Mouse (Mus musculus) cerebellum, adult 8-10 months (tissue): Measurements from ENCODE around the gene Calm3.

Source experiments
- DNase-seq: peaks from one replicate; pipeline ENCODE4 v3.0.0; 2022

Calm3 gene

GRCm38 (mm10) chr7:16914453-16915343 is 9.2 kb downstream of the Calm3 start:
- DNase-seq: no peak

DNA sequence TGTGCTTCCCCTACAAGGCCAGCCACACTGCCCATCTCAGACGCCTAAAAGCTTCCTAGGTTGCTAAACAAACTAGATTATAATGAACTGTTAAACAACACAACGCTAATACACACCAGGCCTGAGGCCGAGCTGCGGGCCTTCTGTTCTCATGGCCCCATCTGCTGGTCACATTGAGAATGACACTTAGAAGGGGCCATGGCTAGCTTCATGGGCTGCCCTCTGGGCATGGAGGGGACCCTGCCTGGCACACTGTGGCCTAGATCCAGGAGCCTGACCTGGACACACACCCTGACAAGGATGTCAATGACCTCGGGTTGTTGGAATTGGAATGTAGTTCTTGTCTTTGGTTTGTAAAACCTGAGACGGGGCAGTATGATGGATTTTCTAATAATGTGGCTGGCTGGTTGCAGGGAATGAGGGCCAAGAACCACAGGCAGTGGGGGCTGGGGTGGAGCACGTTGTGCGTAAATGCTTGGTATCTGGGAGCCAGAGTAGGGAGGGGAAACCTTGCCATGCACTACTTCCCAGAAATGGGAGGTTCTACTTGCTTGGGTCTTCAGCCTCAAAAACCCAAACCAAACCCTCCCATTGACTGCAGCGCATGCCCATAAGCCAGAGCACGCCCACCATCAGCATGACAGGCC is 10.0 kb downstream of the Calm3 start:
- DNase-seq: peak; percentile 80

GRCm38 (mm10) chr7:16912360-16912759 is 11.6 kb downstream of the Calm3 start:
- no peak for DNase-seq

- DNase-seq: no peak
Measured at GRCm38 (mm10) chr7:16911904-16912303, 12.0 kb downstream of the Calm3 start.

- DNase-seq: no peak
Measured at GRCm38 (mm10) chr7:16909909-16910308, 14.0 kb downstream of the Calm3 start.

DNA sequence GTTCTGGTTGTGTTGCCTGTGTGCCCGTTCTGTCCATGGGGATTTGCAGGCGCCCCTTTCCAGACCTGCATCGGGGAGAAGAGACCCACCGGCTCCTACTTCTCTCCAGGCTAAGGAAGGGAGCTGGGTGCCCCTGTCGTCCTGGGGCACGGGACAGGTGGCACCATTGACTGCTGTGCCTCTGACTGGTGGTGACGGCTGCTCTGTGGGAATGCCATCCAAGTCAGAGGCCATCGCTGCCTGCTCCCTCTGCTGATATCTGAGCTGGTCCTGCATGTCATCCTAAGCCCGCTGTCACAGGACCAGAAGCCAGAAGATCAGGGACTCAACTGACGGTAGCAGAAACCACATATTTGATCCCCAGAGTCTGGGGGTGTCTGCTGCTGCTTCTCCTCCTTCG is 15.1 kb downstream of the Calm3 start:
- no peak for DNase-seq

GRCm38 (mm10) chr7:16908367-16908766 is 15.5 kb downstream of the Calm3 start:
- DNase-seq: no peak

DNA sequence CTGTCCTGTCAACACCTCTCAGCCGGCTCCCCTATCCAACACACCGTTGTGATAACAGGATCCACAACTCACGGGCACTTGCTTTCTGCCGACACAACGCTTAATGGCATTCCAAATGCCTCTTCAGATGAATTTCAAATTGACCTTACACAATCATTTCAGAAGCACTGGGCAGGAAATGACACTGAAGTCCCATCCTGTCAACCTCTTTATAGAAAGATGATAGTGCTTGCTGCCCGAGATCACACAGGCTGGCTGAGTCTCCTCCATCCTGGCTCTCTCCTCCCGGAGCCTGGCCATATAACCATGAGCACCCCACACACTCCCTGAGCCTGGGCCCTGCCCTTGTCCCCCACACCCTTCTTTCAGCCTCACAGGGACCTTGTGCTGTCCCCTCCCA is 16.1 kb downstream of the Calm3 start:
- DNase-seq: no peak

GRCm38 (mm10) chr7:16906889-16907559 is 16.9 kb downstream of the Calm3 start:
- no peak for DNase-seq

DNA sequence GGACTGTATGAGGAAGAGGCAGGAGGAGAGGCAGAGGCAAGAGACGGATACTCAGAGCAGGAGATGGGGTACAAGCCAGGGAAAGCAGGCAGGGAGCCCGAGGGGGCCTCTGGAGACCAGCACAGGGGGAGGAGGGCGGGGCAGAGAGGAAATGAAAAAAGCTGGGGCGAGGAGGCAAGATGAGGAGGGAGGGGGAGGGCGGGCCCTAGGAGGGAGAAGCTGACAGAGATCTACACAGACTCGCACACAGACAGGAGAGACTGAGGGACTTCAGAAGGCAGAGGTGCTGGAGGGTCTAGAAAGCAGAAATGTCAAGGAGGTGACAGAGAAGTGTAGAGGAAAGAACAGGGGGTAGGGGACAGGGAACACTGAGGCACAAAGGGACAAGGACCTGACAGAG is 17.6 kb downstream of the Calm3 start, which contains the start of gene Ptgir:
Gene Ptgir, plus strand, starts transcription at position 210 of the 400 bp plus-strand sequence.
- no peak for DNase-seq

- DNase-seq: no peak
Measured at GRCm38 (mm10) chr7:16905491-16906021, 18.4 kb downstream of the Calm3 start.

- DNase-seq: no peak
Measured at GRCm38 (mm10) chr7:16904120-16904675, 19.7 kb downstream of the Calm3 start.

- no peak for DNase-seq
Measured at GRCm38 (mm10) chr7:16903439-16903955, 20.4 kb downstream of the Calm3 start.

DNA sequence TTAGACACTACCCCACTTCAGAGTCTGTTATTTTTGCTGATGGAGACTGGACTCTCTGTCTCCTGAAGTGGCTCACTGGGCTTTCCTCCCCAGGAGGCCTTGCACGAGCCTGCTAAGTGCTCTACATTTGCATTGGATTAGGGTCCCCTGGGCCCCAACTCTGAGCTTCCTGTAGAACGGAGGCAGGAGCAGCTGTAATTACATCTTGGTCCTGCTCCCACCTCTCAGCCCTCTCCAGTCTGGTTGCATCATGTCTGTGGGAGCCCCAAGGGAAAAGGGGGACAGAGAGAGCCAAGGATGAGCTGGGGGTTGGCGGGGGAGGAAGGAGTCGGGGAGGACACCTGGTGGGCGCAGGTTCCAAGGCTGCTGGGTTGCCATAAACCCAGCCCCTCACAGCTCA is 23.4 kb downstream of the Calm3 start:
- DNase-seq: no peak

DNA sequence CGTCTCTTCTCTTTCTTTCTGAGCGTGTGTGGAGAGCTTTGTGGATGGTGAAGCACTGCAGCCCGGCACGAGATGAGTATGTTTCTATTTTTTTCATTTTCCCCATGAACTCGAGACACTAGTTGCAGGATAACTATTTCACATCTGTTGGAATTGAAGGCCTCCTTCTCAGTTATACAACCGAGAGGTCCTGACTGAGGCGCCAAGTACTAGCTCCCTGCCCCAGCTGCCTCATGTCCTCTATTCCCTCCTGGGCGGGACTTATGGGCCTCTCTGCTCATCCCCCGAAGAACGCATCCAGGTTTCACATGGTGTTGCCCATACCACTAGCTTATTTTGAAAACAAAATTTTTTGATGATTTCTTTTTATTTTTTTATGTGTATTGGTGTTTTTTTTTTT is 28.4 kb downstream of the Calm3 start:
- DNase-seq: no peak

GRCm38 (mm10) chr7:16895000-16895399 is 28.9 kb downstream of the Calm3 start:
- DNase-seq: peak; percentile 88

- DNase-seq: no peak
Measured at GRCm38 (mm10) chr7:16894279-16894678, 29.6 kb downstream of the Calm3 start.

GRCm38 (mm10) chr7:16893612-16894011 is 30.3 kb downstream of the Calm3 start:
- no peak for DNase-seq

- DNase-seq: no peak
Measured at GRCm38 (mm10) chr7:16892352-16892730, 31.6 kb downstream of the Calm3 start.

GRCm38 (mm10) chr7:16891641-16892351 is 32.1 kb downstream of the Calm3 start, which contains the start of gene Gng8:
Gng8 (plus strand) TSS chr7:16891786.
- DNase-seq: peak; percentile 85

- DNase-seq: no peak
Measured at GRCm38 (mm10) chr7:16890944-16891343, 33.0 kb downstream of the Calm3 start.

- no peak for DNase-seq
Measured at GRCm38 (mm10) chr7:16890536-16890935, 33.4 kb downstream of the Calm3 start.
